Mouse (Mus musculus): ENCODE measurements around the gene Mucl3.

The Mucl3 gene

DNA sequence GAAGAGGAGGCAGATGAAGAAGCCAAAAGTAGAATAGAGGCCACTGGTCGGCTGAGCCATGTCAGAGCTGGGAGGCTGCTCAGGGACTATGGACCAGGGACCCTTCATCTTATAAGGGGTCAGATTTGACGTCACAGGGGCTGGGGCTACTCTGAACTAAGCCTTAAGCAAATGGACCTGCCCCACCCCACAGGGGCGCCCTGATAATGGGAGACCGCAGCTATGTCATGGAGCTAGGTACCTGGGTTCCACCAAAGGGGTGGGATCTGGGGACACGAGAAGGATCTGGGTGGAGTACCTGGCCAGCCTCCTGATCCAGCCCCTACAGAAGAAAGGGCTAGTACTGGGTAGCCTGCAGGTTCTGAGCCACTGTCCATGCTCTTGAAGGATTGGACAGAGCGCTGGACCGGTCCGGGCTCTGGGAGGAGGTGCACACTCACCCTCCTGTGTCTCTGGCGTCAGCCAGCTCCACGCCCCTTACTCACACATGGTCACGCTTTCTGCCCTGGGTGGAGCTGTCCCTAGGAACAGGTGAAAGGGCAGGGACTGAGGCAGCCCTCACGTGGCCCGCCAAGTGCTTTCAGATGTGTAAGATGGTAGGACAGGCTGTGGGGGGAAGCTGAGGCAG lies at the start of gene Mucl3:
Mucl3 (minus strand) TSS at position 87 of the 628 bp plus-strand sequence.
- in situ Hi-C loops (cut with MboI): no loop called here

DNA sequence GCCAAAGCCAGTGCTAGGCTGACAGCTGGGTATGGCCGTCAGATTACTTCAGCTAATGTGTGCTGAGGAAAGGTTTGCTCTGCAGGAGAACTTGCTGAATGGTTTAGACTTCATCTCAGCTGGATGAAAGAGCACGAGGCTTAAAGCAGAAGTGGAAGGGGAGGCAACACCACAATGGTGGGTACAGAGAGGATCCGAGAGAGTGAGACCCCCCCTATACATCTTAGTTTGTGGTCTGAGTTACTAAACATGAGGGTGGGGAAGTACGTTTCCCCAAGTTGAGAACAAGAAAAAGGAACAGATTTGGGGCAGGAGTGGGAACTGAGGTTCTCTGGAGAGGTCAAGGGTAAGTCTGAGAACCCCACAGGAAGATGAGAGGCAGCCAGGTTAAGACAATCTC lies 48.9 kb upstream of the Mucl3 start:
- in situ Hi-C loops (cut with MboI): no loop called here

DNA sequence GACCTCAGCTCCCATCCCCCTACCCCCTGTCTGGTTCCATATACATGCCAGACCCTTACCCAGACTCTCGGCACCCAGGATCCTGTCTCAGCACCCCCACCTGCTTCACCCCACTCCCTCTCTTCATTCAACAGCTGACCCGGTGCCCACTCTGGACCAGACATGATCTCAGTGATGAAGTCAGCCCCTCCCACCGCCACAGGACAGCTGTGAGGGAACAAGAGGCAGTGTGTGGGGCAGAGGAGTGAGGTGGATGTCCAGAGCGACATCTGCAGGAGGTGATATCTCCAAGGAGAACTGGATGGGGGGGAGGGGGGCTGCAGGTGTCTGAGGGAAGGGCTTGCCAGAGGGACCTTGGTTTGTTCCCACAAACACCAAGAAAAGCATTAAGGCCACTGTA lies 48.3 kb upstream of the Mucl3 start:
- in situ Hi-C loops (cut with MboI): no loop called here

DNA sequence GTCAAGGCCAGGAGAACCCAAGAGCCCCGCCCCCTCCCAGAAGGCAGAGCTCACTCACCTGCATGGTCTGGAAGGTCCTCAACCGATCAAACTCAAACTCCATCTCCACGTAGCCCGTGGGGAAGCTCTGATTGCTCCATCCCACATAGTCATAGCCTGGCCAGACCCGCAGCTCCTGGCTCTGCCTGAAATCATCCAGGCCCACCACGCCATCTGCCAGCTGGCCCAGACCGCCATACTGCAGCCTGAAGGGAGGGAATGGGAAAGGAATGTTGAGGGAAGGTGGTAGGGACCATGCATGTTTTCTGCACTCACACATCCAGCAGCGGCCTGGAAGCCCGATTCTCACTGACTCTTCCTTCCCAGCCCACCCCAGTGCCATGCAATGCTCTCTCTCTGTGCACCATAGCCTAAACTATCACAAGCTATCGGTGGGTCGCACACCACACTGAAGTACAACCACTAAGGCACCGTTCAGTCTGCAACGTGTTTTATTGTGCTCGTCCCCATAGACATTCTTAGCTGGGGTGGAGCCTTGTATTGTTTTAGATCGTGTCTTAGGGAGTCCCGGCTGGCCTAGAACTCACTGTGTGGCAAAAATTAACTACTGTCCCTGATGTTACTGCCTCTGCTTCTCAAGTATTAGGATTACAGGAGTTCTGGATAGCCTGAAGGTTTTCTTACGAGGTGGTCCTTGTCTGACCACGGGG lies 46.6 kb upstream of the Mucl3 start:
- in situ Hi-C loops (cut with MboI): no loop called here

DNA sequence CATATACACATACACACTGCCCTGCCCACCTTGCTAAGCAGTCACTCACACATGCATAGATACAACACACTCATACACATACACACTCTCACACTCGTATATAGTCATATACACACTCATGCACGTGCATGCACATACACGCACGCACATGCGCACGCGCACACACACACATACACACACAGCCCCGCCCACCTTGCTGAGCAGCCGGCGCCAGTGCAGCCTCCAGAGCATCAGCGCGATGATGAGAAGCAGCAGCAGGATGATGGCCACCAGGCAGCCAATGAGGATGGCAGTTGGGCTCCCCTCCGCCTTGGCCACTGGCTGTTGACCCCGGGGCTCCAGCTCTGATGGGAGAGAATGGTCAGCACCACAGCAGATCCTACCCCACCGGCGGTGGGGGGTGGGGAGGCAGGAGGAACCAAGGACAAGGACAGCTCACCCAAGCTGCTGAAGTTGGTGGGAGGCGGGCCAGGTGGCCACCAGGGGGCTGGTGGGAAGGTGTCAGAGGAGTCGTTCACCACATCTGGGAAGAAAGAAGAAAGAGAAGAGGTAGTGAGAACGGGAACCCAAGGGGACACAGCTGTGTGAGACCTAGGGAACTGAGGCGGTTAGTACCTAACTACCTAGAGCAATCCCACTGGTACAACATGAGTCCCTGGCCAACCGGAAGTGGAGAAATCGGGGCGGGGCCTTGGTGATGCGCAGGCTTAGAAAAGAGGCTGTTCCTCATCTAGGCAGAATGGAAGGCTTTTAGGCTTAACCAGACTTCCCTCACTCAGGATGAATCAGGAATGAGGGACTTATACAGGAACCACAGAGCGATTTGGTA lies 45.1 kb upstream of the Mucl3 start:
- in situ Hi-C loops (cut with MboI): no loop called here

DNA sequence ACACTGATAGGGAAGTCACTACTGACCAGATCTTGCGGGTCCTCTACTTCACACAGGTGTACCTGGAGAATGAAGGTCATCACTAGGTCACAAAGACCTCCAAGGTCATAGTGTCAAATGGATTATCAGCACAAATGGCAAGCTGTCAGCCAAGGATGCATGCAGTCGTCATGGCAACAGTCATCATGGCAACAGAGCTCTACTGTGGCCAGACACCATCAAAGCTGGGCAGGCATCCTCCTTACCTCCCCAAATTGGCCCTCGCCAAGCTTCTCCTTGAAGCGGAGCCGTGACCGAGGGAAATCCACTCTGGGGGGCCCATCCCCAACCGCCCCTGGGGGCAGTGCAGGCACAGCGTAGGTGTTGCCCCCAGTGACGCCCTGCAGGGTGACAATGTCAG lies 41.6 kb upstream of the Mucl3 start:
- in situ Hi-C loops (cut with MboI): no loop called here

DNA sequence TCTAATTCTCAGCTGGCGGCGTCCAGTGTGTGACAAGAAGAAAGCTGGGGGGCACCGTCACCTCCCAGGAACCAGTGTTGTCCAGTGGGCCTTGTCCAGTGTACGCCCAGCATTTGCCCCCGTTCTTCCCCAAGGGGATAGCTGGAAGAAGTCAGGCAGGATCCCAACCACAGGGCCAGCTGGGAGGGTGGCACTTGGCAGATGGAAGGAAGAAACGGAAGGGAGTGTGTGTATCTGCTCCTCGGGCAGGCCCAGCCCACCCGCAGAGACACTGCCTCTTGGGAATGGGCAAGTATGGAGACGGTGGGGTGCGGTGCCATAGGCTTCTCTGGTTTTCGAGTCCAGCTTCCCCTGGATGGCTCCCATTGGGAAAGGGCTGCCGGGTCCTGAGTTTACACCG lies 38.5 kb upstream of the Mucl3 start:
- in situ Hi-C loops (cut with MboI): no loop called here

DNA sequence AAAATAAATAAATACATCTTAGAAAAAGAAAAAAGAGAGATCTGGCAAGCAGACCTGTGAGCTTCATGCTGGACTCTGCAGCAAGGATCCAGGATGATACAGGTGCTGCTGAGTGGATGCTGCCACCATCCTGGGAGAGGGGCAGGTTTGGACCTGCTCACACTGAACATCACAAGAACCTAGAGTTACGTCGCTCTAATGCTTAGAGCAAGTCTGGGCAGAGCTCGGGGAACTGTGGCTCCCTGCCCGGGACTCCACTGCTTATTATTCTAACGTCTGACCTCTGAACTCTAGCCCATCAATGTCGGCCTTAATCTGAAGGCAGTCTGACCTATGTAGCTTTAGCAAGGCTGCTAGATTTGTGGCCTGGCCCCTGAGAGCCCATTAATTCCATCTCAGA lies 37.1 kb upstream of the Mucl3 start:
- in situ Hi-C loops (cut with MboI): no loop called here

DNA sequence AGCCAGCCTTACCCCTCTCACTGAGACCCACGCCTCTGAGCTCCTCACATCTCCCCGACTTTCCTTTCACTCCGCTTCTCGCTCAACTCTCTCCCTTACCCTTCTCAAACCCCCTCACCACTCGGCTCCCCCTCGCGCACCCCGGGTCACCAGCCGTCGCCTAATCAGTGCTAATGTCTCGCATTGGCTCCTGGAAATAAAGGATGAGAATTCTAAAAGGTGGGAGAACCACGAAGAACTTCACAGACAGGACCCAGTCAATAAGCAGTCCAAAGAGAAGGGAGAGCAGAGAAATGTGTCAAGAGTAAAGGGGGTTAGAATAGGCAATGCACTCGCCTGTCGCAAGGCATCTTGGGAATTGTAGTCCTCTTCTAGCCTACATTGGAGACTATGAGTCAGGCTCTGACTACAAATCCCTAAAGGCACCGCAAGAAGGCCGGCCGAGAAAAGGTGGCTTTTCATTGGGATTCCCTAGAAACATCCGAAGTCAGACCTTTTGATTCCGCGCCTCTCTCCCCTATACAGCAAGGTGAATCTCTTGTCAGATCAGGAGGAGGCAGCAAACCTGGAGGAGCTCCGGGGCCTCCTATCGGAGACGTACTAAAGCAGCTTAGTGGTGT lies 30.0 kb upstream of the Mucl3 start, which contains the start of gene Gtf2h4:
Gtf2h4 (minus strand) TSS at position 324 of the 620 bp plus-strand sequence.
- in situ Hi-C loops (cut with MboI): no loop called here

DNA sequence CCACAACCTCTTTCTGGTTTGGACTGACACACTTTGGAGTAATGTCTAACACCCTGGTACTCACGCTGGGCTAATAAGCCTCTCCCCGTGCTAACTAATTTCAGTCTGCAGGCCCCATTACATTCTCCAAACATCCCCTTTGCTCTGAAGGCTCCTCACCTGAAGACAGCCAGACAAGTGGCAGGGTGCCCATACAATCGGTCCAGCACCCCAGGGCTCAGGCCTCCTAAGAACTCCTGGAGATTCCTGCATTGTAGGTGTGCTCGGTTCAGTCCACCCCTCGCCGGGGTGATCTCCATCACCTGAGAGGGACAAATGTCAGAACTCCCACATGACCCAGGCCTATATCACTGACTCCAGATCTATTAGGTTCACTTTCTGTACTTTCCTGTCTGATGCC lies 29.0 kb upstream of the Mucl3 start:
- in situ Hi-C loops (cut with MboI): no loop called here

DNA sequence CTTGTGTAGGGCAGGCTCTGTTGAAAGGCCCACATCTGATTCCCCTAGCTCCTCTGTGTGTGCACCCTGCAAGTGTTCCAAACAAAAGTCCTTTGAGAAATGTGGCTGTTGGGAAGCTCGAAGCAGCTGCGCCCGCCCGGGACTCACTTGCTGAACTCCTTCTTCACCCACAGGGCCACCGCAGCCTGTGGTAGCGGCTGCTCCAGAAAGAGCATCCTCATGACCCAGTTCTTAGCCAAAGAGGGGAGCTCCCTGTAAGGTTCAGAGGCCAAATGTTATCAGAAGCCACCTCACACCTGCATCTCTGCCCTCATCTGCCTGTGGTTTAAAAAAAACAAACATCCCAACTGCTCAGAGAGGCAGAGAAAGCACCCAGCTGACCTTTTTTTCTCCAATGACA lies 28.4 kb upstream of the Mucl3 start:
- in situ Hi-C loops (cut with MboI): no loop called here

DNA sequence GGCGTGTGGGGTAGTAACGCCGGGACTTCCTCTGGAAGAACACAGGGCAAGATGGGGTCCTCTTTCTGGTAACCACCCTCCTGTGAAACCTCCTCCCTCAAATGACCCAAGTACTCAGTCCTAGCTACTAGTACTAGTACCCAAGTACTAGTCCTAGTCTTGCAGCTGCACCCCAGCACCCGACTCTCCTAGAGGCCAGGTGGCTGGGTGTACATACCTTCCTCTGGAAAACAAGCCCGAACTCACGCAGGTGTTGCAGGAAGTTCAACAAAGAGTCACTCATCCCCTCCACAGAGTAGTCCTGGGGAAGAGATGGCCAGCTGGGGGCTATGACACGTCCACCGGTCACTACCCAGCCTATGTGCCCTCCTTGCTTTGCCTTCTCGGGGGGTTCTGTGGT lies 26.2 kb upstream of the Mucl3 start:
- in situ Hi-C loops (cut with MboI): no loop called here

DNA sequence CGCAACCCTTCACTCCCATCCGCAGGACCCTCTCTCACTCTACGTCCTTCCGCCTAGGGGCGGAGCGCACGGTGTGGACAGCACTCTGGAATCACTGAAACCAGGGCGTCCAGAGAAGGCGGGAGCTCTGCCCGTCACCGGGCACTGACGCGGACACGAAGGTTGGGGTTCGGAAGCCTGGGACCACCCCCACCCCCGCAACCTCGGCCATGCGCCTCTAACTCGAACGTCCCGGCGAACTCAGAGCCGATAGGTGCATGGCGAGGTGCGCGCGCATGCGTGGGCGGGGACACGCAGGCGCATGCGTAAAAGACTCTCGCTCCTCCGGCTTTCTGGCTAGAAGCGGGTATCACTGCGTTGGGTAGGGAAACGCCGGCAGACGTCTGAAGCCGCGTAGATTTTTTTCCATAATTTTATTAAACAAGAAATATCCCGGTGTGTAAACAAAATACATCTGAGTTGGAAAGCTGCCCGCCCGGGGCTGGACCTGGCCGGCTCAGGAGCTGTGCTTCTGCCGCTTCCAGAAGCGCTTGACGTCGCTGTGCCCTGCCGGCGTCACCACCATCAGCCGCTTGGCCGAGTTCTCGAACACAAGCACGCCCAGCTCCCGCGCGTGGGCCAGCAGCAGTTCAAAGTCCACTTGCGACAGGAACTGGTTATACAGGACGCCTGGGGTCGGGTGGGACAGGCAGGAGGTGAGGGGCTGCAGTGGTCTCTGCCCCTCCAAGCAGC lies 24.0 kb upstream of the Mucl3 start, which contains the start of gene Vars2:
Vars2 (minus strand) TSS at position 259 of the 732 bp plus-strand sequence.
- in situ Hi-C loops (cut with MboI): no loop called here

DNA sequence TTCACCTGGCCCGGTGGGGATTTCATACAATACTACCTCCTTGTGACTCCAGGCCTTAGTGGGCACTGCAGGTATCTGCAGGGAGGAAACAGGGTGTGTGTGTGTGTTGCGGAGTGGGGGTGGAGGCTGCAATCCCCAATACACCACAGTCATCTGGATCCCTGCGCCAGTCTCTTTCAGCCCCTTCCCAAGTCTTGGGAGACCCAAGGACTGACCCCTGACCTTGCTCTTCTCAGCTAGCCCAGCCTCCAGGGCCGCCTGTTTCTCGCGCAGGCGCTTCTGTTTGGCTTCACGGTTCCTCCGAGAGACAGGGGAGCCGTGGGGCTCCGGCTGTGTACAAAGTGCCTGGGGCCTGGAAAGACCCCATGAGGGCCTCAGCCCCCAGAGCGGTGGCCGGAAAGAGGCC lies 23.4 kb upstream of the Mucl3 start:
- in situ Hi-C loops (cut with MboI): no loop called here

DNA sequence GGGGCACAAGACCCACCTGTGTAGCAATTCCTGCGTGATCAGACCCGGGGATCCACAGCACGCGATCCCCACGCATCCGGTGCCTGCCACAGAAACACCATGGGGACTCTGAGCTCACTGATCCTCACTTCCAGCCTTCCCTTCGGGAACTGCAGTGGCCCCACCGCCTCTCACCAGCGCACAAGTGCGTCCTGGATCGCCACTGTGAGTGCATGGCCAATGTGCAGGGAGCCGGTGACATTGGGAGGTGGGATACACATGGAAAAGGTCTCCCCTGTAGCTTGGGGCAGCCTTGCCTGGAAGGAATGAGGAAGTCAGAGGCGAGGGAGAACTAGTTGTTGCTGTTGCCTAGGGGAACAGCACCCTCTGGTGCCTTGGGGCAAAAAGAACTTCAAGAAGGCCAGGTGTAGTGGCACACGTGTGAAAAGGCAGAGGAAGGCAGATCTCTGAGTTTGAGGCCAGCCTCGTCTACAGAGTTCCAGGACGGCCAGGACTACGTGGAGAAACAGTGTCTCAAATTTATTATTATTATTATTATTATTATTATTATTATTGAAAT lies 22.5 kb upstream of the Mucl3 start:
- in situ Hi-C loops (cut with MboI): no loop called here

DNA sequence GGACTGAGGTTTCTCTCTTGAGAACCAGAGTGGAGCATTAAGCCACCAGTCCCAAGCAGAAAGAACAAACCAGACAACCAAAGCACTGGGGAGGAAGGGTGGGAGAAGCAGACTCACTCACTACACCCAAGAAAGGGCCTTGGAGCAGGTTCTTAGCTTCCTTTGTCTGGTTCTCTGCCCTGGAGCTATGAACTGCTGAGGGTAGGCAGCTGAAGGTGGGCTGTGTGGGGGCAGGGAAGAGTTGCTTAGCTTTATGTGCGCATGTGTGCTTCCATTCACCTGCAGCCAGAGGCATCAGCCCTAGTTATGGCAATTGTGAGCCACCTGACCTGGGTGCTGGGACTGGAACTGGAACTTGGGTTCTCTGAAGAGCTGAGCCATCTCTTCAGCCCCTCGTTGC lies 9.6 kb upstream of the Mucl3 start:
- in situ Hi-C loops (cut with MboI): no loop called here

DNA sequence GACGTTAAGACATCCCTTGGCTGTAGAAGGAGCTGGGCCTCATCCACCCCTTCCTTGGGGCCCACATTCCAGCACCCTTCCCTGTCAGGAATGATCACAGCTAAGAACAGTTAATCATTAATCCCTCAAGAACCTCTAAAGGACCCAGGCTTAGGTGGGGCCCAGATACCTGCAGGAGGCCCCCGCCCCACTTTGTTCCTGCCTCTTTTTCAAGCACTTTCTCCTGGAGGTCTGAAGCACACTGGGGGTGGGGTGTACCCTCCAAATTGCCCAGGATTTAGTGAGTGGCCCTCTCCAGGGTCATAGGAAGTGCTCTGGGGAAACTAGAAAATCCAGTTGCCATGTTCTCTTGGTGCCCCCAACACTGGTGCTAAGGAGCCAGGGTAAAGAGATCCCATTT lies 5.9 kb upstream of the Mucl3 start:
- in situ Hi-C loops (cut with MboI): no loop called here

DNA sequence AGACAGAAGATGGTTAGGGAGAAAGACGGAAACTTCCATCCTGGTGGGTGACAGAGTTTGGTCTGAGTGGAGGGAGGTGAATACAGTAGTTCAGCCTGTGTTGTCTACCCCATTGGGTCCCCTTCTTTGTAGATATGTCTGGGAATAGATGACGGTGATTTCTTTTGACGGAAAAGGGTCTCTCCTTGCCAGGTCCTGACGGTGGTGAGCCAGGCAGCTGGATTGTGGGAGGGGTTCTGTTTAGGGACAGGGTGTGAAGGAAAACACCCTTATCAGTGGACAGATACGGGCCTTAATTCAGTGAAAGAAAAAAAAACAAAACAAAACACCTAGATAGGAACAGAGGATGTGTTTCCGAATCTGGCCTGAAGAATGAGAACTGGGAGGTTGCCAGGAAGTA lies 4.1 kb downstream of the Mucl3 start:
- in situ Hi-C loops (cut with MboI): no loop called here

DNA sequence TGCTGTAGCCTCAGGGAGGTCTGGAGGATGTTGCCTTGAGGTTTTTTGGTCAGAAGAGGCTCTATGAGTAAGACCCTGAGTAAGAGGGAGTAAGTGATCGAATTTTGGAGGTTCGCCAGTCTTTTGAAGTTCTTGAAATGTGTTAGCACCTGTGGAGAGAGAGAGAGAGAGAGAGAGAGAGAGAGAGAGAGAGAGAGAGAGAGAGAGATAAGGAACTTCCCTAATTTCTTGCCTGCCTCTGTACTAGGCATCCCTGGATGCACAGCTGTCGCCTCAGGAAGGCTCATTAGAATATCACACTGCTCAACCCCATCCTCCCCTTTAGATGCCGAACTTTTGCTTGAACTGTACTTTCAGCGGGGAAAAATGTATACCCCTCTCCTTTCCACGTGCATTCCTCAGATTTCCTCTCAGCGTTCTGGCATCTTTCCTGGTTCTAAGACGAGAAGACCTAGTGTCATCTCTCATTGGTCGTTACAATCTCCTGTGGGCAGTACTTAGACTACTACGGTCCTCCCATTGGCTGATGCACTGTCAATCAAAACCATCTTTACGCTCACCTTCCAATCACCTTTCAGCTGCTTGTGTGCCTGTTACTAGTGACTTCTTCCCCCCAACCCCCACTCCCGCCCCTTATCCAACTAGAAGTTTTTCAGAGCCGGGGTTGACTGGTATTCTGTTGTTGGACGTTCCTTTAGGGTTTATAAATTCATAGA lies 4.9 kb downstream of the Mucl3 start:
- in situ Hi-C loops (cut with MboI): no loop called here

DNA sequence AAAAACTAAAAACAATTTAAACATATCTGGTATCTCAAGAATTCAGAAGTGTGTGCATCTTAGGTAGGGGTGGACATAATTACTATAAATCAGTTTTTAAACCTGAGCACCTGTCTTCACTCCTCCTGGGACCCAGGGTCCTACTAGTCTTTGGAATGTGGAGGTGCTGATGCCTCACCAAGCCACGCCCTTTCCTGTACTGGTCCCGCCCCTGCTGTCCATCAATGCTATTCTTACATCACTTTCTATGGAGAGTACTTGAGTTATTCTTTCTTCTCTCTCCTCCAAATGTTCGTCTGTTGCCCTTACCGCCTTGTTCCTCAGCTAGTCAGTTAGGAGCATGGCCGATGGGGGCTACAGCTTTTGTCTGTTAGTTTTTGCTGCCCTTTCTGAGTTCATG lies 7.1 kb downstream of the Mucl3 start:
- in situ Hi-C loops (cut with MboI): no loop called here

DNA sequence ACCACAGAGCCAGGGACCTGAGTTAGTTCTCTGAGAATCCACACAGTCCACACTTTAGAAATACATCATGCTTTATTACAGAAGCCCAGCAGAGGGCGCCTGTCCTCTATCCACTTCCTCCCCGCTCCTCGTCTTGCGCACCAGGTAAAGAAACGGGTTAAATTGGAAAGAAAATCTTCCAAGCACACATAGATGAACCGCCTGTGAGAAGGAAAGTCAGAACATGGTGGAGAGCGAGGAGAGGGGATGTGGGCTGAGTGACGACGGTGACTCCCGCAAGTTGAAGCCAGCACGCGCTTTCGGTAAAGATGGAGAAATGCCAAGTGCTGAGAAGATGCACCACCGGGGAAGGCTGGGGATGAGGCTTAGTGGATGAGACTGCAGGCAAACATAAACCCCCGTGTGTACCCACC lies 7.8 kb downstream of the Mucl3 start:
- in situ Hi-C loops (cut with MboI): no loop called here

Data from mature B cell (primary cell).